Mouse (Mus musculus): ENCODE data around the gene Btbd2. TPM values are rescaled to one million over a fixed set of nuclear protein-coding genes. Genes with fewer than 3 reads are reported as not detected.
A peak's percentile ranks its signal among the peaks of the same experiment; 100 is the strongest.

Gene Btbd2
- polyA plus RNA-seq, 1 experiment from 2014 or later, result 82.7 TPM

DNA sequence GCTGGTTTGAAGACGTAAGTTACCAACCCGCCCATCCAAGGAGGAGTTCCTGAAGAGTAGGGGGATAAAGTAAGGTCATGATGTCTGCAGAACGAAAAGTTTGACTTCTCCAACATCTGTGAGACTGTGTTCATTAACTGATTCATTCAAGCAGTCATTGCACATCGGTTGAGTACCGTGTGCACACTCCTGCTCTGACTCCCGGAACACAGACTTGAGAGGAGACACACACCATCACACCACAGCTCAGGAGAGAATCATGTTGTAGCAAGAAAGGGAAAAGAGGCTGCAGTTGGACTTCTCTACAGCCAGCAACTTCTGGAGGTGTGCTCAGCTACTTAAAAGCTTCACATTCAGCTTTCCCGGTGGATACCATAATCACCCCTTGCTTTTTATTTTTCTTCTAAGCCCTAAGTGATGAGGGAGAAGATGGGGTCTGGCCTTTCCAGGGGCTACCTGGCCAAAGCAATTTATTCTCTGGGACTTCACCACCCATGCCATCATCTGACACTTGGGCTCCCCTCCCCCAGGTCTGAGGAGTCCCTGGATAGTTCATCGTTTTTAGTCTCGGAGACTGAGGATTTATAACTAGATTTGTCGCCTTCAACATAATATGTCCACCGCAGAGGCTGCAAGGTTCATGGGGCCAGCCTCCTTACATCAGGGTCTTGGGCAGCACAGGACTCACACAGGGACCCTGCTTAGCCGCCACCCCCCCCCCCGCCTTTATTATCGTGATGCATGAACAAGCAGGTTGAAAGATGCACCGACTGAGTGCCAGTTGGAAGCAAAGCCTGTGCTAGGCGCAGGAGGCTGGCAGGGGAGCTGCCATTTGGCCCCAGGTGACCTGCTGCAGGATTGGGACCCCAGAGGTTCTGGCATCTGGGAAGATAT is 35.8 kb downstream of the Btbd2 start:
- WGBS, result 59% methylated on average over 16 of the region's 16 CpGs
- ATAC-seq (ENCODE audit: low FRiP score, low read depth), result no peak
- no peaks in the 10 kb centered on the region for H3K9me3 ChIP-seq
- peak overlapping the region; percentile 95 for H3K4me3 ChIP-seq
- H3K27me3 ChIP-seq, result no peaks in the 10 kb centered on the region
- H3K27ac ChIP-seq (replicated peaks), result peak overlapping the region; percentile 94
- no peaks in the 10 kb centered on the region for H3K36me3 ChIP-seq
- peaks cover 25% of the 10 kb centered on the region for H3K4me1 ChIP-seq
- H3K9ac ChIP-seq (replicated peaks), result peak overlapping the region; percentile 43
- H3K4me2 ChIP-seq (replicated peaks), result peak overlapping the region; percentile 60

DNA sequence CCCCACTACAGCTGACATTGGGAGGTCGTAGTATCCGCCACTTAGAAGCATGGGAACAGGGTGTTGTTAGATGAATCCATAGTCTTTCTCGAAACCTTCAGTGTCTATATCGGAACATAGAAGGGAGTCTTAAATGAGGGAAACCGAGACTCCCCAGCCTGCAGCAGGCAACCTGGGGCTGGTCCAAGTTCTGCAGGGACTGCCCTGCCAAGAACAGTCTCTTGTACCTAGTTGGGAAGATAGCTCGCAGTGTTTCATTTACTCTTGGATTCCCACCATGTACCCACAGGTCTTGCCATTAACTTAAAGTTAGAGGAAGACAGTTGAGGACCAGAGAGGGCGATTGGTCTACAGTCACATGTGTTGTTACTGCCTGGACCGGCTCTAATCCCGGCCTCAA is 36.5 kb downstream of the Btbd2 start:
- ATAC-seq (ENCODE audit: low FRiP score, low read depth), result no peak
- no peak overlapping the region for H3K4me3 ChIP-seq
- WGBS, result 85% methylated on average over 9 of the region's 9 CpGs

DNA sequence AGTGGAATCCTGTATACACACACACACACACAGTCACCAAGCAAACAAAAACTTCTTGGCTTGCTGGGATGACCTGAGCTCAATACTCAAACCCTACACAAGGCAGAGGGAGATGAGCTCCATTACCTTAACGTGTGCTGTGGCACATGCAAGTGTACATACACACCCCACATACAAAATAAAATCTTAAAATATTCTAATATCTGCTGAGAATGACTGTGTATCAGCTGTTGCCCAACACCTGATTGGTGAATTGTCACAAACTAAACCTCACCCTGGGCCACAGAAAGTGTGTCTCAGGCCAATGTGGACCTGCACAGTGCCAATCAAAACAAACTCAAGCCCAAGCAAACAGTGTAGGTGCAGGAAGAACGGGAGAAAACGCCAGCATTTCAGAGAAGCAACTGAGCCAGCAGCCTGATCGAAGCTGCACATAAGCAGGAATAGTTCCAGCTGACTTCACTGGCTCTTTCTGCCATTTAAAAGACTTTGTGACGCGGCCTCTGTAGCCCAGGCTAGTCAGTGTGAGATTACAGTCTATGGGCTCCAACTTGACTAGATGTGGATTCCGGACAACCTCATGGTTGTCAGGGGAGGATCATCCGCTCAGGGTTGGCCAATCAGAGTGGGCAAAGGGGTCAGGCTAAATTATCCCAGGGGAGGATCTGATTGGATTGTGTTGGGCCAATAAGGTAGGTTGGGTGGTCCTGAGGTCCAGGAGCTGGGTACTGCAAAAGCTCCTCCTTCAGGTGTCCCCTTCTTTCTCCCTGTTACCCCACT is 37.2 kb downstream of the Btbd2 start:
- 36% methylated on average over 8 of the region's 8 CpGs for WGBS
- Histone ChIP-seq H3K9me3 (no peaks in the 10 kb centered on the region), H3K27me3 (no peaks in the 10 kb centered on the region), H3K4me1 (peaks cover 22% of the 10 kb centered on the region), H3K36me3 (peaks cover 13% of the 10 kb centered on the region), H3K4me2 (replicated peaks) (no peak overlapping the region), H3K9ac (replicated peaks) (no peak overlapping the region), H3K4me3 (no peak overlapping the region), H3K27ac (replicated peaks) (no peak overlapping the region)
- no peak for ATAC-seq (ENCODE audit: low FRiP score, low read depth)

More for the DNA sequence above, 36.5 kb downstream of the Btbd2 start:
- H3K4me1 ChIP-seq, result peaks cover 25% of the 10 kb centered on the region
- H3K4me2 ChIP-seq (replicated peaks), result no peak overlapping the region
- H3K36me3 ChIP-seq, result peaks cover 6% of the 10 kb centered on the region; the same call in 1 of the 2 replicates
- no peak overlapping the region for H3K9ac ChIP-seq (replicated peaks)
- no peaks in the 10 kb centered on the region for H3K9me3 ChIP-seq
- no peaks in the 10 kb centered on the region for H3K27me3 ChIP-seq
- H3K27ac ChIP-seq (replicated peaks), result no peak overlapping the region

DNA sequence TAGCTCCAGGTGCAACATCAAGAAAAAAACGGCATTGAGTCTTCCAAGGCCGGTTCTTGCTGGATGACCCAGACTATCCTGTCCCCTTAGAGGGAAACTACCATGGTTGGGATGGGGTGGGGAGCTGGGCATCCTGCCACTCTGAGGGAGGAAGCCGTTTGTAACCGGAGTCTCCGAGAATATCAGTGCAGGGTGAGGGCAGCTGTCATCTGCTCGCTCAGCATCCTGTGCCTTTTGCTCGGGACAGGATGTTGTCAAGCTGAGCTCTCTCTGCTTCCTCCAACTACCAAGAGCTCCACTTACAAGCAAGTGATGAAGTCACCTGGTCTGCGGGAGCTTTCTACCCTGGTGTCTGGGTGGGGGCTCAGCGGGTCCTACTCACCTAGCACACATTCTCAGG is 38.7 kb downstream of the Btbd2 start:
- no peaks in the 10 kb centered on the region for H3K27me3 ChIP-seq
- peaks cover 7% of the 10 kb centered on the region for H3K4me1 ChIP-seq
- H3K4me3 ChIP-seq, result no peak overlapping the region
- peaks cover 19% of the 10 kb centered on the region for H3K36me3 ChIP-seq
- H3K27ac ChIP-seq (replicated peaks), result no peak overlapping the region
- WGBS, result 78% methylated on average over 9 of the region's 9 CpGs
- H3K9ac ChIP-seq (replicated peaks), result no peak overlapping the region
- no peak for ATAC-seq (ENCODE audit: low FRiP score, low read depth)
- no peaks in the 10 kb centered on the region for H3K9me3 ChIP-seq
- H3K4me2 ChIP-seq (replicated peaks), result no peak overlapping the region

DNA sequence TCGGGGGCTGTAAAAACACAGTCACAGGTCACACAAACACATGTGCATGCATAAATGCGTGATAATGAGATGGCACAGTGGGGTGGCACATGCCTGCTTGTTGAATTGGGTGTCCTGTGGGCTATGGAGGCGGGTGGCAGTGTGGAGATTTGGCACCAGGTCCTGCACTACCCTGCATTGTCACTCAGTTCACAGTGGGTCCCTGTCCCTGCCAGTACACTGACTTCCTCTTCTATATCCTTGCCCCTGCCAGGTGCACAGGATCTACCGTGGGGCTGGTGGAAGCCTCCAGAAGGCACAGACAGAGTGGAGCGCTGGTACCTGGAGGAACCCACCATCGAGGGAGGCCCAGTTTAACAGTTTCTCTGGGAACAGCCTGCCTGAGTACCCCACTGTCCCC is 42.5 kb downstream of the Btbd2 start:
- H3K9ac ChIP-seq (replicated peaks), result no peak overlapping the region
- WGBS, result 90% methylated on average over 6 of the region's 6 CpGs
- H3K4me1 ChIP-seq, result no peaks in the 10 kb centered on the region
- H3K4me3 ChIP-seq, result no peak overlapping the region
- H3K27me3 ChIP-seq, result no peaks in the 10 kb centered on the region
- no peak for ATAC-seq (ENCODE audit: low FRiP score, low read depth)
- H3K4me2 ChIP-seq (replicated peaks), result no peak overlapping the region
- H3K9me3 ChIP-seq, result no peaks in the 10 kb centered on the region
- H3K27ac ChIP-seq (replicated peaks), result no peak overlapping the region
- peaks cover 47% of the 10 kb centered on the region for H3K36me3 ChIP-seq

DNA sequence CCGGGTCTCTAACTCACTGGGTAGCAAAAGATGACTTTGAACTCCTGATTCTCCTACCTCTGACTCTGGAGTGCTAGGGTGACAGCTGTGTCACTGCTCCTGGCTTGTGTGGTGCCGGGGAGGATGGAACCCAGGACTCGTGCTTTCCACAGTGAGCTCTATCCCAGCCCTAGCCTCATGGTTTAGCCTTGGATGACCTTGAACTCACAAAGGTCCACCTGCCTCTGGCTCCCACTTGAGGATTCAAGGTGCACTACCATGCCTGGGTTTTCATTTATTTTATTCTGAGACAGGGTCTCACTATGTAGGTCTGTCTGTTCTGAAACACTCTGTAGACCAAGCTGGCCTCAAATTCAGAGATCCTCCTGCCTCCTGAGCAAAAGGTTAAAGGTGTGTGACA is 43.0 kb downstream of the Btbd2 start:
- H3K36me3 ChIP-seq, result peaks cover 52% of the 10 kb centered on the region
- no peak overlapping the region for H3K4me2 ChIP-seq (replicated peaks)
- no peak overlapping the region for H3K27ac ChIP-seq (replicated peaks)
- H3K9me3 ChIP-seq, result no peaks in the 10 kb centered on the region
- 92% methylated on average over 3 of the region's 3 CpGs for WGBS
- H3K4me1 ChIP-seq, result no peaks in the 10 kb centered on the region
- H3K27me3 ChIP-seq, result no peaks in the 10 kb centered on the region
- no peak overlapping the region for H3K9ac ChIP-seq (replicated peaks)
- H3K4me3 ChIP-seq, result no peak overlapping the region
- ATAC-seq (ENCODE audit: low FRiP score, low read depth), result no peak

DNA sequence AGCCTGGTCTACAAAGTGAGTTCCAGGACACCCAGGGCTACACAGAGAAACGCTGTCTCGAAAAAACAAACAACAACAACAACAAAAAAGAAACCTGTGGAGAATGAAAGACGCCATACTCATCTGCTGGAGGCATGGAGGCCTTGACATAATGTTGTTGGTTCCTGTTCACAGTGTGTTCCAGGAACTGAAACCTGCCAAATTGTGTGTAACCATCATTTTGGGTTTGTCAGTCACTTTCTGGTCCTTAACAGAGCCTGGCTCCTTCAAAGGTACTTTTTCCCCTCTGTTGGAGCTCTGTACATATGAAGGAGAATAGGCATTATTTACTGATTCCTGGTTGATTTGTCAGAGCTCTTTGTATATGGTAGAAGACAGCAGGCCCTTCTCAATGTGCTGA is 45.0 kb downstream of the Btbd2 start:
- no peaks in the 10 kb centered on the region for H3K27me3 ChIP-seq
- no peak overlapping the region for H3K4me2 ChIP-seq (replicated peaks)
- no peaks in the 10 kb centered on the region for H3K9me3 ChIP-seq
- H3K4me3 ChIP-seq, result no peak overlapping the region
- no peak overlapping the region for H3K27ac ChIP-seq (replicated peaks)
- no peak overlapping the region for H3K9ac ChIP-seq (replicated peaks)
- WGBS, result 93% methylated on average over 3 of the region's 3 CpGs
- no peaks in the 10 kb centered on the region for H3K4me1 ChIP-seq
- no peak for ATAC-seq (ENCODE audit: low FRiP score, low read depth)
- H3K36me3 ChIP-seq, result peaks cover 71% of the 10 kb centered on the region

DNA sequence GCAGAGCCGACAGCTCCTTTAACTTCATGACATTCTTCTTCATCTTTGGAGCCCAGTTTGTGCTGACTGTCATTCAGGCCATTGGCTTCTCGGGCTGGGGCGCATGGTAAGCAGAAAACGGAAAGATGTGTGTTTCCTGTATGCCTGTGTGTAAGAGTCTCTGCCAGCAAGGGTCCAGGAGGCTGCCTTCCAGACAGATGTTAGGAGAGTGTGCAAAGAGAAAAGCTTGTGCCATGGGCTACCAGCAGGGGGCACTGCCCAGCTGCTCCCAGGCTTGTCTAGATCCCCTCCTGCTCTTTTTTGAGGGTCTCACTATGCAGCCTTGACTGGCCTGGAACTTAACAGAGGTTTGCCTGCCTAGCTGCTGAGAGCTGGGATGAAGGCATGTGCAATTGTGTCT is 45.8 kb downstream of the Btbd2 start:
- WGBS, result 71% methylated on average over 4 of the region's 4 CpGs
- Histone ChIP-seq H3K4me3 (no peak overlapping the region), H3K27me3 (no peaks in the 10 kb centered on the region), H3K27ac (replicated peaks) (no peak overlapping the region), H3K4me2 (replicated peaks) (no peak overlapping the region), H3K4me1 (no peaks in the 10 kb centered on the region), H3K9me3 (no peaks in the 10 kb centered on the region), H3K36me3 (peaks cover 80% of the 10 kb centered on the region), H3K9ac (replicated peaks) (no peak overlapping the region)
- no peak for ATAC-seq (ENCODE audit: low FRiP score, low read depth)

DNA sequence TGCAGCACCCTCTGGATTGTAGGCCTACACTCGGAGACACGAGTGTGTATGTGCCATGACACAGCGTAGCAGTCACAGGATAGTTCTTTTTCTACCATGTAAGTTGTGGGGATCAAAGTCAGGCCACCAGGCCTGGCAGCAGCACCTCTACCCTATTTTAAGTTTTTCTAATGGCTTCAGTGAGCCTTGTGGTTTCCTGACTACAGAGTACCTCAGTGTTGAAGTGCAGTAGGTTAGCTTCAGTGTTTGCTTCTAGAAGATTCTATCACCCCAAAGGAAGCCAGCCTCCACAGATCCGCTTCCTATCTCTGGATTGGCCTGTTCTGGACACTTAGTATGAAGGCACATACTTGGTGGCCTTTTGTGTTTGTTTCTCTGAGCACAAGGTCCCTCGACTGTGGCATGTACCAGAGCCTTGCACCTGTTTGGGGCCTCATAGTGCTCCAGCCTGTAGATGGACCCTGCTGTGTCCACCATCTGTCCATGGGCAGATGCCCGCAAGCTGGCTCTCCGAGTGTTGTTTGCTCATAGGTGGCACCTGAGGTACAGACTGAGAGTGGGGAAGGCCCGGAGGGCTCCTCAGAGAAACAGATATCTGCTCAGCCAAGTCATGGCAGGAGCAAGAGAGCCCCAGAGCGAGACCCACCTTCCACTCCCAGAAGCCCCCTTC is 46.6 kb downstream of the Btbd2 start:
- Histone ChIP-seq H3K9me3 (no peaks in the 10 kb centered on the region), H3K4me1 (no peaks in the 10 kb centered on the region), H3K9ac (replicated peaks) (no peak overlapping the region), H3K4me3 (no peak overlapping the region), H3K27ac (replicated peaks) (no peak overlapping the region), H3K4me2 (replicated peaks) (no peak overlapping the region), H3K36me3 (peaks cover 73% of the 10 kb centered on the region), H3K27me3 (no peaks in the 10 kb centered on the region)
- WGBS, result 95% methylated on average over 9 of the region's 9 CpGs
- ATAC-seq (ENCODE audit: low FRiP score, low read depth), result no peak

DNA sequence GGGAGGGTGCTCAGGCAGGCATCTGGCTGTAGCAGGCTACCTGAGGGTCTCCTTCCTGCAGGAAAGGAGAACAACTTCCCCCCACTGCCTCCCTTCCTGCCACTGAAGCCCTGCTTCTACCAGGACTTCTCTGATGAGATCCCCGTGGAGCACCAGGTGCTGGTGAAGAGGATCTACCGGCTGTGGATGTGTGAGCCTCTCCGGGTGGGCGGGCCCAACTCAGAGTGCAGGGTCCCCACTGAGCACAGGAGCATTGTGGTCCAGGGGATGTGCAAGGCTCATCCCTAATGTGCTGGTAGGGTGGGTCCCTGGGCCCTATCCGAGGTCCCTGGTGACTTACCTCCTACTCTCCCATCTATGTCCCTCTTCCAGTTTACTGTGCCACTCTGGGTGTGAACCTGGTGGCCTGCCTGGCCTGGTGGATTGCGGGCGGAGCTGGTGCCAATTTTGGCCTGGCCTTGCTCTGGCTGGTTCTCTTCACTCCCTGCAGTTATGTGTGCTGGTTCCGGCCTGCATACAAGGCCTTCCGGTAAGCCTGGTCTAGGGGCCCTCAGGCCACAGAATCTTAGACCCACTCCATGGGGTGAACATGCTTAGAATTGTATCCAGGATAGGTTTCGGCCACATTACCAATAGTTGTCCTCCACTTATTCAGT is 47.5 kb downstream of the Btbd2 start:
- Histone ChIP-seq H3K4me1 (peaks cover 4% of the 10 kb centered on the region; the same call in 1 of the 2 replicates), H3K9me3 (no peaks in the 10 kb centered on the region), H3K27ac (replicated peaks) (no peak overlapping the region), H3K4me3 (no peak overlapping the region), H3K4me2 (replicated peaks) (no peak overlapping the region), H3K9ac (replicated peaks) (no peak overlapping the region), H3K36me3 (peaks cover 65% of the 10 kb centered on the region), H3K27me3 (no peaks in the 10 kb centered on the region)
- ATAC-seq (ENCODE audit: low FRiP score, low read depth), result no peak
- WGBS, result 92% methylated on average over 10 of the region's 10 CpGs

DNA sequence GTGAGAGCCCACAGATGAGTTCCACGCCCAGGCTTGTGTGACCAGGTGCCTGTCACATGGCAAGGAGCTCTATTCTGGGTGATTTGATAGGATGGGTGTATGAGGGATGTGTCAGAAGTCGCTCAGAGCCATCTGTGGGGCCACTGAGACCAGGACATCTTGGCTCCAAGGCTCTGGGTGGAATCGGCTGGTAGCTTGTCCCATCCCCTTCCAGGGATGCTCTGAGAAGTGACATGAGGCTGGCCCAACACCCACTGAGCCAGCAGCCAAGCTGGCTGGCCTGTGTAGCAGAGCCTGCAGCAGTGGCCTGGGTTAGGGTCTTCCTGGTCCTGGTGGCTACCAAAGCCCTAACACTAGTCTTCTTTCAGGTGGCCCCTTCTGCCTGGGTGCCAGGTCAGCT is 48.4 kb downstream of the Btbd2 start:
- 91% methylated on average over 3 of the region's 3 CpGs for WGBS
- no peak for ATAC-seq (ENCODE audit: low FRiP score, low read depth)
- Histone ChIP-seq H3K36me3 (peaks cover 61% of the 10 kb centered on the region), H3K4me2 (replicated peaks) (no peak overlapping the region), H3K4me1 (peaks cover 14% of the 10 kb centered on the region), H3K9me3 (no peaks in the 10 kb centered on the region), H3K4me3 (no peak overlapping the region), H3K27me3 (no peaks in the 10 kb centered on the region), H3K27ac (replicated peaks) (no peak overlapping the region), H3K9ac (replicated peaks) (no peak overlapping the region)
